Mouse (Mus musculus) midbrain, embryonic 13.5 days (tissue): ENCODE results near the gene Riok2. TPM values are rescaled to one million over a fixed set of nuclear protein-coding genes. Genes with fewer than 3 reads are reported as not detected.
"Not testable (repeated sequence)": the region's sequence is repeated elsewhere in the genome, so short reads cannot be mapped to it uniquely, and the experiment has no call there.

Experiments used
- ATAC-seq: fragments of 200-750 bp; cut with Nextera tagmentation; 2 replicates; pipeline ENCODE4 v1.8.0; 2017; ENCODE audit warnings: mild to moderate bottlenecking, moderate TSS enrichment, moderate library complexity
- H3K27ac ChIP-seq: fragments of 300-500 bp; sonication (generic); 2 replicates; pipeline ENCODE4 v1.5.1; 2015; ENCODE audit warnings: inconsistent platforms, mild to moderate bottlenecking, moderate library complexity
- H3K27me3 ChIP-seq: fragments of 300-500 bp; sonication (generic); 2 replicates; pipeline ENCODE4 v1.6.1; 2015; ENCODE audit warnings: mild to moderate bottlenecking, inconsistent platforms
- H3K36me3 ChIP-seq: fragments of 300-500 bp; sonication (generic); 2 replicates; pipeline ENCODE4 v1.6.1; 2015; ENCODE audit warnings: mild to moderate bottlenecking, inconsistent platforms
- H3K4me1 ChIP-seq: fragments of 300-500 bp; sonication (generic); replicated peaks from 2 replicates; pipeline ENCODE4 v1.6.1; 2015; ENCODE audit warnings: inconsistent platforms
- H3K4me2 ChIP-seq: fragments of 300-500 bp; sonication (generic); replicated peaks from 2 replicates; pipeline ENCODE4 v1.6.1; 2015; ENCODE audit warnings: moderate library complexity, mild to moderate bottlenecking, inconsistent platforms
- H3K4me3 ChIP-seq: fragments of 300-500 bp; sonication (generic); replicated peaks from 2 replicates; pipeline ENCODE4 v1.5.1; 2015; ENCODE audit warnings: mild to moderate bottlenecking, inconsistent platforms
- H3K9ac ChIP-seq: fragments of 300-500 bp; sonication (generic); replicated peaks from 2 replicates; pipeline ENCODE4 v1.6.1; 2015; ENCODE audit warnings: mild to moderate bottlenecking, inconsistent platforms
- H3K9me3 ChIP-seq: fragments of 300-500 bp; sonication (generic); 2 replicates; pipeline ENCODE4 v1.6.1; 2016; ENCODE audit warnings: mild to moderate bottlenecking, inconsistent platforms
- WGBS: fragments of 180-500 bp; shearing (Covaris S2); methylation state at CpG from one replicate; pipeline ENCODE4 v1.1.7; 2015; 5-methylcytosine and 5-hydroxymethylcytosine counted together
- polyA plus RNA-seq: library from polyadenylated mRNA; unstranded; fragments of >200 nt; fragmentation: Nextera tagmentation; extraction: Ambion mirVana; gene quantifications from 2 replicates; pipeline ENCODE4 v1.2.1, GENCODE M21; 2015

Riok2 gene
- polyA plus RNA-seq: 27.0 and 30.7 TPM in 2 replicates

- ATAC-seq: peak; percentile 98
- Histone ChIP-seq H3K27ac (peak within 1 kb of the TSS; percentile 75), H3K9ac (peak within 1 kb of the TSS; percentile 75), H3K4me3 (peak within 1 kb of the TSS; percentile 78), H3K27me3 (no peaks in the 10 kb centered on the region), H3K4me1 (peaks cover 25% of the 10 kb centered on the region), H3K36me3 (peaks cover 11% of the 10 kb centered on the region), H3K9me3 (no peaks in the 10 kb centered on the region), H3K4me2 (peak within 1 kb of the TSS; percentile 64)
- WGBS: under 1% methylated on average over 48 of the region's 48 CpGs
These were observed at the start of gene Riok2 for GRCm38 (mm10) chr17:17373918-17374910. Gene Riok2, plus strand, starts transcription at chr17:17374309.

- H3K27ac ChIP-seq, H3K4me1 ChIP-seq, ATAC-seq, H3K4me2 ChIP-seq, H3K27me3 ChIP-seq, H3K9ac ChIP-seq, H3K4me3 ChIP-seq: not testable (repeated sequence)
- 88% methylated on average over 1 of the region's 1 CpGs for WGBS
- Histone ChIP-seq H3K9me3 (peaks cover 11% of the 10 kb centered on the region; the same call in 1 of the 2 replicates), H3K36me3 (peaks cover 11% of the 10 kb centered on the region)
These were observed 48.1 kb upstream of the Riok2 start for GRCm38 (mm10) chr17:17326022-17326421.

- no peak for ATAC-seq
- 89% methylated on average over 4 of the region's 4 CpGs for whole genome bisulfite sequencing
- H3K9ac ChIP-seq: no peak overlapping the region
- H3K27me3 ChIP-seq: no peaks in the 10 kb centered on the region
- H3K27ac ChIP-seq: no peak overlapping the region
- 0 out of 2 replicates have a peak, but pooled peaks cover 5% of the 10 kb centered on the region for H3K36me3 ChIP-seq
- H3K4me3 ChIP-seq: no peak overlapping the region
- H3K9me3 ChIP-seq: peaks cover 8% of the 10 kb centered on the region; the same call in 1 of the 2 replicates
- H3K4me1 ChIP-seq: no peaks in the 10 kb centered on the region
- H3K4me2 ChIP-seq: no peak overlapping the region
These were observed 47.5 kb upstream of the Riok2 start for GRCm38 (mm10) chr17:17326636-17327035.

- not testable (repeated sequence) for H3K27ac ChIP-seq, H3K27me3 ChIP-seq, H3K4me1 ChIP-seq, H3K36me3 ChIP-seq, H3K9me3 ChIP-seq
- H3K9ac ChIP-seq: peak overlapping the region; percentile 47
- WGBS: 2% methylated on average over 34 of the region's 40 CpGs
- peak; percentile 92 for ATAC-seq
- peak overlapping the region; percentile 37 for H3K4me3 ChIP-seq
- peak overlapping the region; percentile 54 for H3K4me2 ChIP-seq
These were observed 28.5 kb upstream of the Riok2 start for GRCm38 (mm10) chr17:17345374-17346183.

GRCm38 (mm10) chr17:17346281-17346680 lies 27.8 kb upstream of the Riok2 start:
- Histone ChIP-seq H3K9ac (peak overlapping the region; percentile 47), H3K4me3 (peak overlapping the region; percentile 37), H3K4me2 (peak overlapping the region; percentile 54)
- H3K27me3 ChIP-seq, H3K4me1 ChIP-seq, H3K36me3 ChIP-seq, H3K9me3 ChIP-seq, H3K27ac ChIP-seq: not testable (repeated sequence)
- 44% methylated on average over 4 of the region's 4 CpGs for WGBS
- 0 out of 2 replicates have a peak, but pooled peaks have one; percentile 11 for ATAC-seq

- Histone ChIP-seq H3K9me3 (no peaks in the 10 kb centered on the region), H3K4me1 (peaks cover 25% of the 10 kb centered on the region), H3K27ac (peak overlapping the region; percentile 75), H3K9ac (peak overlapping the region; percentile 75), H3K4me3 (peak overlapping the region; percentile 78), H3K27me3 (no peaks in the 10 kb centered on the region), H3K36me3 (peaks cover 8% of the 10 kb centered on the region), H3K4me2 (peak overlapping the region; percentile 64)
- 3% methylated on average over 6 of the region's 6 CpGs for WGBS
- ATAC-seq: 0 out of 2 replicates have a peak, but pooled peaks have one; percentile 3
These were observed 575 bp upstream of the Riok2 start for GRCm38 (mm10) chr17:17373550-17373917.

GRCm38 (mm10) chr17:17375581-17375980 lies 1.5 kb downstream of the Riok2 start:
- Histone ChIP-seq H3K9me3 (no peaks in the 10 kb centered on the region), H3K4me2 (peak overlapping the region; percentile 64), H3K36me3 (peaks cover 13% of the 10 kb centered on the region), H3K27ac (no peak overlapping the region), H3K4me1 (peaks cover 25% of the 10 kb centered on the region), H3K9ac (no peak overlapping the region), H3K27me3 (no peaks in the 10 kb centered on the region), H3K4me3 (peak overlapping the region; percentile 78)
- ATAC-seq: no peak
- WGBS: 87% methylated on average over 3 of the region's 3 CpGs

GRCm38 (mm10) chr17:17383703-17384102 lies 9.6 kb downstream of the Riok2 start:
- no peak for ATAC-seq
- Histone ChIP-seq H3K9ac (no peak overlapping the region), H3K4me3 (no peak overlapping the region), H3K27me3 (no peaks in the 10 kb centered on the region), H3K4me2 (no peak overlapping the region), H3K36me3 (peaks cover 59% of the 10 kb centered on the region), H3K4me1 (no peaks in the 10 kb centered on the region), H3K27ac (no peak overlapping the region), H3K9me3 (no peaks in the 10 kb centered on the region)
- 93% methylated on average over 4 of the region's 4 CpGs for WGBS

GRCm38 (mm10) chr17:17384502-17384901 lies 10.4 kb downstream of the Riok2 start:
- Histone ChIP-seq H3K4me1 (no peaks in the 10 kb centered on the region), H3K27ac (no peak overlapping the region), H3K9ac (no peak overlapping the region), H3K27me3 (no peaks in the 10 kb centered on the region), H3K9me3 (no peaks in the 10 kb centered on the region), H3K4me3 (no peak overlapping the region), H3K4me2 (no peak overlapping the region), H3K36me3 (peaks cover 59% of the 10 kb centered on the region)
- ATAC-seq: no peak
- WGBS: 94% methylated on average over 3 of the region's 3 CpGs

GRCm38 (mm10) chr17:17386117-17386516 lies 12.0 kb downstream of the Riok2 start:
- no peak overlapping the region for H3K4me3 ChIP-seq
- H3K4me2 ChIP-seq: no peak overlapping the region
- no peak for ATAC-seq
- H3K4me1 ChIP-seq: no peaks in the 10 kb centered on the region
- no peaks in the 10 kb centered on the region for H3K9me3 ChIP-seq
- no peaks in the 10 kb centered on the region for H3K27me3 ChIP-seq
- H3K27ac ChIP-seq: no peak overlapping the region
- H3K9ac ChIP-seq: no peak overlapping the region
- WGBS: 93% methylated on average over 2 of the region's 2 CpGs
- peaks cover 62% of the 10 kb centered on the region for H3K36me3 ChIP-seq

GRCm38 (mm10) chr17:17391823-17392222 lies 17.7 kb downstream of the Riok2 start:
- no peak for ATAC-seq
- no peak overlapping the region for H3K4me3 ChIP-seq
- no peak overlapping the region for H3K9ac ChIP-seq
- H3K27ac ChIP-seq: no peak overlapping the region
- H3K9me3 ChIP-seq: no peaks in the 10 kb centered on the region
- 95% methylated on average over 4 of the region's 4 CpGs for WGBS
- H3K4me1 ChIP-seq: no peaks in the 10 kb centered on the region
- H3K36me3 ChIP-seq: peaks cover 34% of the 10 kb centered on the region
- no peak overlapping the region for H3K4me2 ChIP-seq
- no peaks in the 10 kb centered on the region for H3K27me3 ChIP-seq

GRCm38 (mm10) chr17:17392863-17393262 lies 18.8 kb downstream of the Riok2 start:
- no peak overlapping the region for H3K4me3 ChIP-seq
- no peaks in the 10 kb centered on the region for H3K27me3 ChIP-seq
- WGBS: 70% methylated on average over 7 of the region's 7 CpGs
- H3K4me2 ChIP-seq: no peak overlapping the region
- no peak overlapping the region for H3K9ac ChIP-seq
- no peaks in the 10 kb centered on the region for H3K9me3 ChIP-seq
- peaks cover 28% of the 10 kb centered on the region for H3K36me3 ChIP-seq
- no peaks in the 10 kb centered on the region for H3K4me1 ChIP-seq
- H3K27ac ChIP-seq: no peak overlapping the region
- ATAC-seq: peak; percentile 41; the same call in 1 of the 2 replicates
